Mouse (Mus musculus): ENCODE results near the gene Ube2v1. TPM values are rescaled to one million over a fixed set of nuclear protein-coding genes. Genes with fewer than 3 reads are reported as not detected.
A peak's percentile ranks its signal among the peaks of the same experiment; 100 is the strongest.

Ube2v1 gene
- polyA plus RNA-seq, 1 experiment from 2014 or later: 218 TPM

GRCm38 (mm10) chr2:167630421-167630820, 1.5 kb downstream of the Ube2v1 start:
- Histone ChIP-seq H3K27ac (ENCODE audit: low read length) (peak overlapping the region; percentile 56; the same call in 1 of the 2 replicates), H3K4me3 (ENCODE audit: low read length) (peak overlapping the region; percentile 66), H3K36me3 (ENCODE audit: control insufficient read depth, insufficient read depth) (no peaks in the 10 kb centered on the region), H3K9ac (ENCODE audit: low read length) (peak overlapping the region; percentile 91), H3K9me3 (replicated peaks; ENCODE audit: control insufficient read depth, low read length) (no peaks in the 10 kb centered on the region), H3K4me1 (ENCODE audit: control insufficient read depth, insufficient read depth, low read length) (peaks cover 60% of the 10 kb centered on the region), H3K27me3 (ENCODE audit: control insufficient read depth, insufficient read depth, low read length) (no peaks in the 10 kb centered on the region), H3K4me2 (ENCODE audit: low read depth, low read length) (peak overlapping the region; percentile 80)
- no peak for ATAC-seq (replicated peaks; ENCODE audit: extremely low read depth, insufficient read depth, low FRiP score)
- WGBS: 48% methylated on average over 5 of the region's 5 CpGs

DNA sequence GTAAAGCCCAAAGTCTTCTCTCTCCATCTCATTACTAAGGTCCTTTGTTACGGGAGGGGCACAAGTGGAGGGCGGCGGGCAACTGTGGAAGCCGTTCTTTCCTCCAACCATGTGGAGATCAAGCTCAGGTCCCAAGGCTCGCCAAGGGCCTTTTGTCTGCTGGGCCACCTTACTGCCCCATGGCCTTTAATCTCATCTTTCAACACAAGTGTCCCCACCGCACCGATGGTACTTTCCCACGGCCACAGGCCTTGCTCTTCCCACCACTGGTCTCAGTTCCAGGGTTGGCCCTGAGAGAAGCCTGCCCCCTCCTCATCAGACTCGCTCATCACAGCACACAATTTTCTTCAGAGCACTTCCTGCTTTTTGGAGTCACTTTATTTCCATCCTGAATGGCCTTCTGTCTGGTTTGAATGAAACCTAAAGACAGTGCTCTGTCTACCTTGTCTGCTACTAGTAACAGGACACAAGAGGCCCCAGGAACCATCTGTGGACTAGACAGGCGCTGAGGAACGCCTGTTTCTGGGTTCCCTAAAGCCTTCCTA, 2.2 kb downstream of the Ube2v1 start:
- H3K9ac ChIP-seq (ENCODE audit: low read length): peak overlapping the region; percentile 91
- H3K36me3 ChIP-seq (ENCODE audit: control insufficient read depth, insufficient read depth): no peaks in the 10 kb centered on the region
- 59% methylated on average over 11 of the region's 11 CpGs for WGBS
- no peak for ATAC-seq (replicated peaks; ENCODE audit: extremely low read depth, insufficient read depth, low FRiP score)
- H3K4me3 ChIP-seq (ENCODE audit: low read length): peak overlapping the region; percentile 66; the same call in 1 of the 2 replicates
- no peaks in the 10 kb centered on the region for H3K27me3 ChIP-seq (ENCODE audit: control insufficient read depth, insufficient read depth, low read length)
- peak overlapping the region; percentile 56 for H3K27ac ChIP-seq (ENCODE audit: low read length)
- H3K4me1 ChIP-seq (ENCODE audit: control insufficient read depth, insufficient read depth, low read length): peaks cover 62% of the 10 kb centered on the region
- peak overlapping the region; percentile 80 for H3K4me2 ChIP-seq (ENCODE audit: low read depth, low read length)
- H3K9me3 ChIP-seq (replicated peaks; ENCODE audit: control insufficient read depth, low read length): no peaks in the 10 kb centered on the region

DNA sequence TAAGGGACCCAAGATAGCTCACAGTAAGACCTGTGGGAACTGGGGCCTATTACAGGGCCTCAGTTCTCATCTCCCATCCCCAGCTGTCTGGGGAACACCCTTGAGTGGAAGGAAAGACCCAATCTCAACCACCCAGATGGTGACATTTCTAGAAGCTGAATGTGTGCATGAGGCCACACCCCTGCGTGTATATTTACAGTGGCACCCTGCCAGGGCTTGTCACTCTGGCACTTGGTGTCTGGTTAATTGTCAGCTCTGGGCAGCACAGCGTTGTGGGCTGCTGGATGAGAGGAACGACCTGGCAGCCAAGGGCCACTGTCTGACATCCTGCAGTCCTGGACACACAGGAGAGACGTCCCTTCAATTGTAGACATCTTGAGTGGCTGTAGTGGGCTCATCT, 3.0 kb downstream of the Ube2v1 start:
- peaks cover 58% of the 10 kb centered on the region for H3K4me1 ChIP-seq (ENCODE audit: control insufficient read depth, insufficient read depth, low read length)
- no peaks in the 10 kb centered on the region for H3K27me3 ChIP-seq (ENCODE audit: control insufficient read depth, insufficient read depth, low read length)
- H3K9me3 ChIP-seq (replicated peaks; ENCODE audit: control insufficient read depth, low read length): no peaks in the 10 kb centered on the region
- H3K4me2 ChIP-seq (ENCODE audit: low read depth, low read length): peak overlapping the region; percentile 80; the same call in 1 of the 2 replicates
- ATAC-seq (replicated peaks; ENCODE audit: extremely low read depth, insufficient read depth, low FRiP score): no peak
- H3K27ac ChIP-seq (ENCODE audit: low read length): peak overlapping the region; percentile 56
- WGBS: 15% methylated on average over 4 of the region's 4 CpGs
- H3K36me3 ChIP-seq (ENCODE audit: control insufficient read depth, insufficient read depth): no peaks in the 10 kb centered on the region
- H3K4me3 ChIP-seq (ENCODE audit: low read length): no peak overlapping the region
- H3K9ac ChIP-seq (ENCODE audit: low read length): no peak overlapping the region

- no peak for ATAC-seq (replicated peaks; ENCODE audit: extremely low read depth, insufficient read depth, low FRiP score)
- Histone ChIP-seq H3K27ac (ENCODE audit: low read length) (no peak overlapping the region), H3K27me3 (ENCODE audit: control insufficient read depth, insufficient read depth, low read length) (no peaks in the 10 kb centered on the region), H3K4me2 (ENCODE audit: low read depth, low read length) (no peak overlapping the region), H3K4me1 (ENCODE audit: control insufficient read depth, insufficient read depth, low read length) (peaks cover 53% of the 10 kb centered on the region), H3K36me3 (ENCODE audit: control insufficient read depth, insufficient read depth) (no peaks in the 10 kb centered on the region), H3K4me3 (ENCODE audit: low read length) (no peak overlapping the region), H3K9ac (ENCODE audit: low read length) (no peak overlapping the region), H3K9me3 (replicated peaks; ENCODE audit: control insufficient read depth, low read length) (no peaks in the 10 kb centered on the region)
- 84% methylated on average over 7 of the region's 7 CpGs for WGBS
Observed at GRCm38 (mm10) chr2:167627019-167627418, 4.9 kb downstream of the Ube2v1 start.

DNA sequence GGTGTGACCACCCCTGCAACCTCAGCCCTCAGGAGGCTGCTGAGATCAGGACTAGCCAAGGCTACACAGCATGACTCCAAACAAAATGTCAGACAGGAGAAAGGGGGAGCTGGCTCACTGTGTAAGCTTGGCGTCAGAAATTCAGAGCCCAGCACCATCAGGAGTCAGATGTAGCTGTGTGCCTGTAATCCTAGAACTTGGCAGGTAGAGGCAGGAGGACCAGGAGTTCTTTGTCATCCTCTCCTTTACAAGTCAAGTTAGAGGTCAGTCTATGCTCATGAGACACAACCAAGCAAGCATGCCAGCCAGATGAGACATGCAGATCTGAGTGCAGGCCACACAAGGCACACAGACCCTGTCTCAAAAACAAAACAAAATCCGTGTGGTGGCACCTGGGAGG, 6.2 kb downstream of the Ube2v1 start:
- H3K36me3 ChIP-seq (ENCODE audit: control insufficient read depth, insufficient read depth): no peaks in the 10 kb centered on the region
- 49% methylated on average over 2 of the region's 2 CpGs for WGBS
- H3K9me3 ChIP-seq (replicated peaks; ENCODE audit: control insufficient read depth, low read length): no peaks in the 10 kb centered on the region
- H3K9ac ChIP-seq (ENCODE audit: low read length): no peak overlapping the region
- ATAC-seq (replicated peaks; ENCODE audit: extremely low read depth, insufficient read depth, low FRiP score): no peak
- H3K27me3 ChIP-seq (ENCODE audit: control insufficient read depth, insufficient read depth, low read length): no peaks in the 10 kb centered on the region
- peaks cover 58% of the 10 kb centered on the region for H3K4me1 ChIP-seq (ENCODE audit: control insufficient read depth, insufficient read depth, low read length)
- H3K4me2 ChIP-seq (ENCODE audit: low read depth, low read length): no peak overlapping the region
- H3K27ac ChIP-seq (ENCODE audit: low read length): peak overlapping the region; percentile 44
- H3K4me3 ChIP-seq (ENCODE audit: low read length): no peak overlapping the region

DNA sequence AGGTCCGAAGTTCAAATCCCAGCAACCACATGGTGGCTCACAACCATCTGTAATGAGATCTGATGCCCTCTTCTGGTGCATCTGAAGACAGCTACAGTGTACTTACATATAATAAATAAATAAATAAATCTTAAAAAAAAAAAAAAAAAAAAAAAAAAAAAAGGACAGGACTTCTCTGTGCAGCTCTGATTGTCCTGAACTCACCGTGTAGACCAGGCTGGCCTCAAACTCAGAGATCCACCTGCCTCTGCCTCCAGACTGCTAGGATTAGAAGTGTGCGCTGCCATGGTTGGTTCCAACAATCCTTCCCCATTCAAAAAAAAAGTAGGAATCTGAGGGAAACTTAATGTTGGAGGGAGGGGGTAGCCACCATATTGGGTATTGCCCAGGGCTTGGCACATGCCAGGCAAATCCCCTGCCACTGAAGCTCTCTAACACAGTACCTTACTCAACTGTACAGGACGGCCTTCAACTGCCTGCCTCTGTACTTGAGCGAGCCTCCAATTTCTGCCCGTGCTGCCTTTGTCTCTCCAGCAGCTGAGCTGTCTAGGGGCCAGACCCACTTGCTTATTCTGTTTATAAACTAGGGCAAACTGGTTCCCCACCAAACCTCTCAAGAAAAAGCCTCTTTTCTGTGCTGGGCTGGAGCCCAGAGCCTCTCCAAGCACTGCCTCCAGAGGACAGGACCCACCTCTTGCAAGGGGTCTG, 7.4 kb downstream of the Ube2v1 start:
- Histone ChIP-seq H3K27me3 (ENCODE audit: control insufficient read depth, insufficient read depth, low read length) (no peaks in the 10 kb centered on the region), H3K9me3 (replicated peaks; ENCODE audit: control insufficient read depth, low read length) (no peaks in the 10 kb centered on the region), H3K4me1 (ENCODE audit: control insufficient read depth, insufficient read depth, low read length) (peaks cover 47% of the 10 kb centered on the region), H3K4me2 (ENCODE audit: low read depth, low read length) (no peak overlapping the region), H3K27ac (ENCODE audit: low read length) (no peak overlapping the region), H3K36me3 (ENCODE audit: control insufficient read depth, insufficient read depth) (no peaks in the 10 kb centered on the region), H3K4me3 (ENCODE audit: low read length) (no peak overlapping the region), H3K9ac (ENCODE audit: low read length) (no peak overlapping the region)
- ATAC-seq (replicated peaks; ENCODE audit: extremely low read depth, insufficient read depth, low FRiP score): no peak
- WGBS: 89% methylated on average over 5 of the region's 6 CpGs

- H3K4me2 ChIP-seq (ENCODE audit: low read depth, low read length): no peak overlapping the region
- no peak overlapping the region for H3K27ac ChIP-seq (ENCODE audit: low read length)
- H3K27me3 ChIP-seq (ENCODE audit: control insufficient read depth, insufficient read depth, low read length): no peaks in the 10 kb centered on the region
- H3K9ac ChIP-seq (ENCODE audit: low read length): no peak overlapping the region
- no peak overlapping the region for H3K4me3 ChIP-seq (ENCODE audit: low read length)
- H3K4me1 ChIP-seq (ENCODE audit: control insufficient read depth, insufficient read depth, low read length): peaks cover 31% of the 10 kb centered on the region
- H3K9me3 ChIP-seq (replicated peaks; ENCODE audit: control insufficient read depth, low read length): no peaks in the 10 kb centered on the region
- WGBS: 49% methylated on average over 5 of the region's 5 CpGs
- ATAC-seq (replicated peaks; ENCODE audit: extremely low read depth, insufficient read depth, low FRiP score): no peak
- H3K36me3 ChIP-seq (ENCODE audit: control insufficient read depth, insufficient read depth): no peaks in the 10 kb centered on the region
Observed at GRCm38 (mm10) chr2:167622965-167623364, 8.9 kb downstream of the Ube2v1 start.

GRCm38 (mm10) chr2:167622352-167622751, 9.5 kb downstream of the Ube2v1 start:
- Histone ChIP-seq H3K27ac (ENCODE audit: low read length) (no peak overlapping the region), H3K36me3 (ENCODE audit: control insufficient read depth, insufficient read depth) (no peaks in the 10 kb centered on the region), H3K9ac (ENCODE audit: low read length) (no peak overlapping the region), H3K4me2 (ENCODE audit: low read depth, low read length) (no peak overlapping the region), H3K9me3 (replicated peaks; ENCODE audit: control insufficient read depth, low read length) (no peaks in the 10 kb centered on the region), H3K27me3 (ENCODE audit: control insufficient read depth, insufficient read depth, low read length) (no peaks in the 10 kb centered on the region), H3K4me1 (ENCODE audit: control insufficient read depth, insufficient read depth, low read length) (peaks cover 28% of the 10 kb centered on the region), H3K4me3 (ENCODE audit: low read length) (no peak overlapping the region)
- ATAC-seq (replicated peaks; ENCODE audit: extremely low read depth, insufficient read depth, low FRiP score): no peak
- WGBS: 55% methylated on average over 13 of the region's 13 CpGs

GRCm38 (mm10) chr2:167621255-167622087, 10.4 kb downstream of the Ube2v1 start:
- H3K27ac ChIP-seq (ENCODE audit: low read length): no peak overlapping the region
- H3K9ac ChIP-seq (ENCODE audit: low read length): no peak overlapping the region
- H3K4me1 ChIP-seq (ENCODE audit: control insufficient read depth, insufficient read depth, low read length): peaks cover 29% of the 10 kb centered on the region

More at GRCm38 (mm10) chr2:167621255-167622087, 10.4 kb downstream of the Ube2v1 start:
- peak; percentile 25; the same call in 1 of the 2 replicates for ATAC-seq (replicated peaks; ENCODE audit: extremely low read depth, insufficient read depth, low FRiP score)
- Histone ChIP-seq H3K4me2 (ENCODE audit: low read depth, low read length) (no peak overlapping the region), H3K9me3 (replicated peaks; ENCODE audit: control insufficient read depth, low read length) (no peaks in the 10 kb centered on the region), H3K4me3 (ENCODE audit: low read length) (no peak overlapping the region), H3K27me3 (ENCODE audit: control insufficient read depth, insufficient read depth, low read length) (no peaks in the 10 kb centered on the region), H3K36me3 (ENCODE audit: control insufficient read depth, insufficient read depth) (peaks cover 8% of the 10 kb centered on the region)
- 68% methylated on average over 9 of the region's 9 CpGs for WGBS

All from heart, embryonic 16.5 days (tissue).